Mouse (Mus musculus) forebrain, embryonic 12.5 days (tissue): ENCODE results near the gene Ypel1. TPM values are rescaled to one million over a fixed set of nuclear protein-coding genes. Genes with fewer than 3 reads are reported as not detected.

Source experiments
- ATAC-seq: fragments of 200-750 bp; cut with Nextera tagmentation; 2 replicates; pipeline ENCODE4 v1.8.0; 2017; ENCODE audit warnings: moderate TSS enrichment; ENCODE audit not compliant: low FRiP score
- H3K27ac ChIP-seq: fragments of 300-500 bp; sonication (generic); 2 replicates; pipeline ENCODE4 v1.5.1; 2016; ENCODE audit warnings: mild to moderate bottlenecking
- H3K27me3 ChIP-seq: fragments of 300-500 bp; sonication (generic); 2 replicates; pipeline ENCODE4 v1.6.1; 2016; ENCODE audit warnings: mild to moderate bottlenecking
- H3K36me3 ChIP-seq: fragments of 300-500 bp; sonication (generic); replicated peaks from 2 replicates; pipeline ENCODE4 v1.6.1; 2016; ENCODE audit warnings: mild to moderate bottlenecking
- H3K4me1 ChIP-seq: fragments of 300-500 bp; sonication (generic); 2 replicates; pipeline ENCODE4 v1.6.1; 2016
- H3K4me2 ChIP-seq: fragments of 300-500 bp; sonication (generic); 2 replicates; pipeline ENCODE4 v1.6.1; 2016; ENCODE audit warnings: mild to moderate bottlenecking, moderate library complexity
- H3K4me3 ChIP-seq: fragments of 300-500 bp; sonication (generic); replicated peaks from 2 replicates; pipeline ENCODE4 v1.5.1; 2016; ENCODE audit warnings: mild to moderate bottlenecking
- H3K9ac ChIP-seq: fragments of 300-500 bp; sonication (generic); 2 replicates; pipeline ENCODE4 v1.6.1; 2016; ENCODE audit warnings: mild to moderate bottlenecking
- H3K9me3 ChIP-seq: fragments of 300-500 bp; sonication (generic); 2 replicates; pipeline ENCODE4 v1.6.1; 2016
- WGBS: fragments of 180-500 bp; shearing (Covaris S2); methylation state at CpG from one replicate; pipeline ENCODE4 v1.1.7; 2016; 5-methylcytosine and 5-hydroxymethylcytosine counted together
- polyA plus RNA-seq: library from polyadenylated mRNA; unstranded; fragments of >200 nt; fragmentation: Nextera tagmentation; extraction: Ambion mirVana; gene quantifications from 2 replicates; pipeline ENCODE4 v1.2.1, GENCODE M21; 2016

Gene Ypel1
- polyA plus RNA-seq, 1 experiment from 2014 or later = 119 TPM

DNA sequence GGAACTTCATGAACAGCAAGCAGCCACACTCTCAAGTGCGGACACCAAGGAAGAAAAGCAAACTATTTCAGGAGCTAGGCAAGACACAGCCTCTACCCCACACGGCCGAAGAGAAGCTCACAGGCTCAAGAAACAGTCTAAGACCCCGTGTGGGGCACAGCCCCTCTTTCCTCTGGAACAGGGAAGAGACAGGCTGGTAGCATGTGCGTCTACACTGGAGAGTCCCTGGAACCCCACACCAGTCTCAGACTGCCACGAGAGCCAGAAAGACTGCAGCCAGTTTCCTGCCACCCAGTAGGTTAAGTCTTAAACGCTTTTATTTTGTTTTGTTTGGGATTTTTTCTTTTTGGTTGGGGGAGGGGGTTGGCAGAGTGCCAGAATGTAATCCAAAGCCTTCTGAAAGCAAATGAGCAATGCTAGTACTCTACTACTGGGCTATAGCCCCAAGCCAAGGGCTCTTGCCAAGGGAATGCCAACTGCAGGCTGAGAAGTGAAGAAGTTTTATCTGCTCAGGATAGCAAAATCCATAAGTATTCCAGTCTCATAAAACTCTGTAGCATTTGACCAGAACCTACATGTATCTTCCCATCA, 33.2 kb downstream of the Ypel1 start:
- H3K9me3 ChIP-seq = no peaks in the 10 kb centered on the region
- H3K36me3 ChIP-seq = peaks cover 86% of the 10 kb centered on the region
- no peak for ATAC-seq
- H3K4me2 ChIP-seq = no peak overlapping the region
- 75% methylated on average over 7 of the region's 7 CpGs for WGBS
- H3K27ac ChIP-seq = no peak overlapping the region
- no peak overlapping the region for H3K4me3 ChIP-seq
- H3K4me1 ChIP-seq = peaks cover 5% of the 10 kb centered on the region; the same call in 1 of the 2 replicates
- no peaks in the 10 kb centered on the region for H3K27me3 ChIP-seq
- H3K9ac ChIP-seq = no peak overlapping the region

DNA sequence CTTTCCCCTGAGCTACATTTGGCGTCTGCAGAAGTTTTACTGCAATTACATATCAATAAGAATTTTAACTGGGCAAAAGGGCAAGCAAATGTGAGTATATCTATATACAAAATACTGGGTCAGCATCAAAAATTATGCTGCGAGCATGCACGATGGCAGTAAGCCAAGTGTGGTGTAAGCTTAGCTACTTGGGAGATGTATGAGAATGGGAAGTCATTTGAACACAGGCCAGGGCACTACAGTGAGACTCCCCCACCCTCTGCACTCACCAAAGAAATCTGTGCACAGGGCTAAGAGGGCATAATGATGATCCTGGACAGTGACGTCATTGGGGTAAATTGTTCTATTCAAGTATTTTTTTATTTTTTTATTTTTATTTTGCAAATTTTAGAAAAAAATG, 35.1 kb downstream of the Ypel1 start:
- WGBS = 92% methylated on average over 4 of the region's 4 CpGs
- H3K4me1 ChIP-seq = peaks cover 6% of the 10 kb centered on the region
- no peak for ATAC-seq

GRCm38 (mm10) chr16:17110771-17111743, 41.6 kb downstream of the Ypel1 start, which contains the start of gene Ppil2:
Gene Ppil2, minus strand, starts transcription at chr16:17111257.
- Histone ChIP-seq H3K27me3 (no peaks in the 10 kb centered on the region), H3K4me3 (peak within 1 kb of the TSS; percentile 78), H3K9me3 (no peaks in the 10 kb centered on the region), H3K36me3 (peaks cover 43% of the 10 kb centered on the region), H3K4me2 (peak within 1 kb of the TSS; percentile 67), H3K4me1 (peaks cover 12% of the 10 kb centered on the region), H3K27ac (peak within 1 kb of the TSS; percentile 53; the same call in 1 of the 2 replicates), H3K9ac (peak within 1 kb of the TSS; percentile 64)
- WGBS = 9% methylated on average over 38 of the region's 38 CpGs
- peak; percentile 90 for ATAC-seq

More for the DNA sequence above, 35.1 kb downstream of the Ypel1 start:
- Histone ChIP-seq H3K27ac (no peak overlapping the region), H3K9me3 (no peaks in the 10 kb centered on the region), H3K36me3 (peaks cover 74% of the 10 kb centered on the region), H3K4me3 (no peak overlapping the region), H3K9ac (no peak overlapping the region), H3K4me2 (no peak overlapping the region), H3K27me3 (no peaks in the 10 kb centered on the region)

- Histone ChIP-seq H3K9ac (no peak overlapping the region), H3K4me3 (no peak overlapping the region), H3K9me3 (no peaks in the 10 kb centered on the region), H3K4me1 (peaks cover 11% of the 10 kb centered on the region), H3K27ac (no peak overlapping the region), H3K36me3 (peaks cover 77% of the 10 kb centered on the region), H3K4me2 (no peak overlapping the region), H3K27me3 (no peaks in the 10 kb centered on the region)
- ATAC-seq = no peak
- WGBS = 89% methylated on average over 5 of the region's 5 CpGs
These were observed 47.9 kb downstream of the Ypel1 start for GRCm38 (mm10) chr16:17117309-17117799.

- peaks cover 39% of the 10 kb centered on the region for H3K4me1 ChIP-seq
- H3K4me3 ChIP-seq = no peak overlapping the region; the same call in 1 of the 2 replicates
- no peaks in the 10 kb centered on the region for H3K9me3 ChIP-seq
- peaks cover 58% of the 10 kb centered on the region for H3K36me3 ChIP-seq
- H3K27ac ChIP-seq = 0 out of 2 replicates have a peak overlapping the region, but pooled peaks have one; percentile 27
- no peaks in the 10 kb centered on the region for H3K27me3 ChIP-seq
- WGBS = 30% methylated on average over 13 of the region's 14 CpGs
- ATAC-seq = peak; percentile 17; the same call in 1 of the 2 replicates
- 0 out of 2 replicates have a peak overlapping the region, but pooled peaks have one; percentile 22 for H3K9ac ChIP-seq
- peak overlapping the region; percentile 24 for H3K4me2 ChIP-seq
These were observed 52.1 kb downstream of the Ypel1 start for GRCm38 (mm10) chr16:17121569-17121968.

- peaks cover 33% of the 10 kb centered on the region for H3K36me3 ChIP-seq
- ATAC-seq = peak; percentile 49
- peak overlapping the region; percentile 73 for H3K9ac ChIP-seq
These were observed 54.8 kb downstream of the Ypel1 start for GRCm38 (mm10) chr16:17124119-17124870.

DNA sequence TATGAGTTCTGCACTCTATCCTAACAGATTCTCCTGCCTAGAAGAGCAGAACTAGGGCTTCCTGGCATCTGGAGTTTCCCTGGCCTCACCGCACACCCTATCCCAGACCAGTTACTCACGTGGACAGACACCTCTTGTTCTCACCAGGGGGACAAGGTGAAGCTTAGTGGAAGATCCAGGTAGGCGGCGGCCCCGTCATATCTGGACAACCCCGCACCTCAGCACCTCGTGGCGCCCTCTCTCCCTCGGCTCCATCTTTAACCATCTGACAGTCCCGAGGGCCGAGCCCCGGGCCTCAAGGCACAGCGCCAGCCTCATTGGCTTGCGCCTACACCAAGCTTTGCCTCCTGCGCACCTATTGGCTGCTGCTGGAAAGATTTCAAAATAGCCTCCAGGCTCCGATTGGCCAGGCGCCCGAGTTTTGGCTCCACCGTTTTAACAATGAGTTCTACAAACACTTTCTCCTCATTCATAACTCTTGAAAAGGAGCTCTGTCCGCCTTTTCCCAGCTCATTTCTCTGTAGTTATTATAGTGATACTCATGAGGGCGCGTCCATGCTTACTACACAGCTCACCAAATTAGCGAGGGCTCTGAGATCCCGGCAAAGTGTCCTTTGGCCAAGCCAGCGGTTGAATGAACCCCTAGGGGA, 55.5 kb downstream of the Ypel1 start, which contains the start of gene 2610318N02Rik:
2610318N02Rik (minus strand) TSS at position 297 of the 650 bp plus-strand sequence.
- peak; percentile 95 for ATAC-seq
- Histone ChIP-seq H3K4me3 (peak within 1 kb of the TSS; percentile 61), H3K4me1 (peaks cover 39% of the 10 kb centered on the region), H3K9me3 (no peaks in the 10 kb centered on the region), H3K36me3 (peaks cover 26% of the 10 kb centered on the region), H3K27me3 (no peaks in the 10 kb centered on the region), H3K4me2 (peak within 1 kb of the TSS; percentile 81), H3K9ac (peak within 1 kb of the TSS; percentile 73), H3K27ac (peak within 1 kb of the TSS; percentile 68)
- under 1% methylated on average over 25 of the region's 25 CpGs for WGBS

More at GRCm38 (mm10) chr16:17124119-17124870, 54.8 kb downstream of the Ypel1 start:
- Histone ChIP-seq H3K9me3 (no peaks in the 10 kb centered on the region), H3K4me2 (peak overlapping the region; percentile 81), H3K27me3 (no peaks in the 10 kb centered on the region), H3K4me3 (peak overlapping the region; percentile 61), H3K4me1 (peaks cover 39% of the 10 kb centered on the region), H3K27ac (peak overlapping the region; percentile 68)
- WGBS = under 1% methylated on average over 22 of the region's 22 CpGs

DNA sequence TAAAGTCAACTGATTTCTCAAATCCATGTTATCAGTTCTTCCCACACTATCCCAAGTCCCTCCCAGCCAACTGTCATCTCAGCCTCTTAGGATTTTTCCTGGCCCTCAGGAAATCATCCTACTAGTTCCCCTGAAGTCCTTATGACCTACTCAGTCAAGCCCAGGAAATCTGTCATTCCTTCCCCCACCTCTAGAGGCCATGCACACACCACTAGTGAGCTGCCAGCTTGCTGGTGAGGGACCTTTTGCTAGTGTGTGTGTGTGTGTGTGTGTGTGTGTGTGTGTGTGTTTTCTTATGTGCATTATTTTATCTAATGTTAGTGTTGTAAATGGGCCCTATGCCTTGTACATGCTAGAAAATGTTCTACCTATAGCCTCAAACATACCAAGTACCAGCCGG, 57.8 kb downstream of the Ypel1 start:
- Histone ChIP-seq H3K9me3 (no peaks in the 10 kb centered on the region), H3K27ac (no peak overlapping the region), H3K36me3 (peaks cover 10% of the 10 kb centered on the region; the same call in 1 of the 2 replicates), H3K4me2 (no peak overlapping the region), H3K27me3 (no peaks in the 10 kb centered on the region), H3K4me3 (no peak overlapping the region), H3K9ac (no peak overlapping the region; the same call in 1 of the 2 replicates), H3K4me1 (peaks cover 40% of the 10 kb centered on the region)
- 90% methylated on average over 1 of the region's 1 CpGs for WGBS
- ATAC-seq = no peak

GRCm38 (mm10) chr16:17131191-17132088, 61.9 kb downstream of the Ypel1 start:
- 5% methylated on average over 43 of the region's 43 CpGs for whole genome bisulfite sequencing
- Histone ChIP-seq H3K4me2 (peak overlapping the region; percentile 82), H3K27me3 (no peaks in the 10 kb centered on the region), H3K4me3 (peak overlapping the region; percentile 75), H3K9me3 (no peaks in the 10 kb centered on the region), H3K4me1 (peaks cover 17% of the 10 kb centered on the region), H3K27ac (peak overlapping the region; percentile 87), H3K36me3 (no peaks in the 10 kb centered on the region), H3K9ac (peak overlapping the region; percentile 70)
- peak; percentile 82 for ATAC-seq

DNA sequence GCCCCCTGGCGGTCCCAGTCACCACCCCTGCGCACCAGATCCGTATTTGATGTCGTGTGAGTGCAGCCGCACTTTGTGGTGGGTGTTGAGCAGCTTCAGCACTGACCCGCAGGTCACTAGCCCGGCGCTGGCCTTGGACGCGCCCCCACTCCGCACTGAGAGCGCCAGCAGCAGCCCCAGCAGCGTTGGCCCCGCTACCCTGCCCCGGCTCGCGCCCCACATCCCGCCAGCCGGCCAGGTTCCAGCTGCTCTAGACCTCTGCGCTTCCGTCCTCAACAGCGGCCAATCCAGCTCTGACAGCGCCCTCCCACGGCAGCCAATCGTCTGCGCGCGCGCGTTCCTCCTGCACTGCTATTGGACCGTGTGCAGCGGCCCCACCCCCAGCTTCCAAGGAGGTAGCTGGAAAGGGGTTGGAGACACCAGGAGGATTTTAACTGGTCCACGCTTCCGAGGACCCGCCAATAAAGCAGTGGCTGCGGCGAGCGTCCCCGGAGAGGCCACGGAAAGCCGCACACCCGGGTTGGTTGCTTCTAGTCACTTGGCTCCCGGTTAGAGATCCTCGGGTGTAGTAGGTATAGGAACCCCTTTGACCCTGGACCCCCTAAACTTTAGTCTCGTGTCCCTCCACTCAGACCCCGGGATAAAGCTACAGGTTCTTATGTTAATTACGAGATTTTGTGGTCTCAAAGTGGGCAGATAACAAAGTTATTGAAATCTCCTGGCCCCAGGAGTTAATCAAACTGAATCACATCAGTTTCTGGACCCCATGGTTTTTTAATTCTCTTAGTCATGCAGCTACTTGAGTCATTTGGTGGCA, 62.8 kb downstream of the Ypel1 start, which contains the start of gene Sdf2l1:
Sdf2l1 (minus strand) TSS at position 295 of the 817 bp plus-strand sequence.
- Histone ChIP-seq H3K27me3 (no peaks in the 10 kb centered on the region), H3K4me1 (peaks cover 17% of the 10 kb centered on the region), H3K9me3 (no peaks in the 10 kb centered on the region), H3K36me3 (no peaks in the 10 kb centered on the region), H3K9ac (peak within 1 kb of the TSS; percentile 70), H3K4me2 (peak within 1 kb of the TSS; percentile 82), H3K4me3 (peak within 1 kb of the TSS; percentile 75), H3K27ac (peak within 1 kb of the TSS; percentile 87)
- ATAC-seq = peak; percentile 98
- 1% methylated on average over 47 of the region's 47 CpGs for WGBS
